Mouse (Mus musculus) liver, adult 2 months (tissue): ENCODE results near the gene Klhl26. TPM values are rescaled to one million over a fixed set of nuclear protein-coding genes. Genes with fewer than 3 reads are reported as not detected.
A peak's percentile ranks its signal among the peaks of the same experiment; 100 is the strongest.

ENCODE experiments used
- DNase-seq: peaks from one replicate; pipeline ENCODE4 v3.0.0-alpha.2; 2011; ENCODE audit warnings: low read depth, low spot score; ENCODE audit errors: extremely low read depth
- H3K27ac ChIP-seq: fragments of 200-500 bp; replicated peaks from 2 replicates; pipeline ENCODE4 v1.5.1; 2012; ENCODE audit warnings: low read depth, mild to moderate bottlenecking, control low read depth, inconsistent platforms, low read length; ENCODE audit not compliant: insufficient read depth
- H3K27me3 ChIP-seq: fragments of 200-500 bp; 2 replicates; pipeline ENCODE4 v1.6.1; 2012; ENCODE audit warnings: mild to moderate bottlenecking, moderate library complexity, low read length, inconsistent platforms; ENCODE audit not compliant: control insufficient read depth, insufficient read depth
- H3K36me3 ChIP-seq: fragments of 200-500 bp; 2 replicates; pipeline ENCODE4 v1.6.1; 2012; ENCODE audit warnings: low read length, inconsistent platforms; ENCODE audit not compliant: control insufficient read depth, insufficient read depth
- H3K4me1 ChIP-seq: fragments of 200-500 bp; 2 replicates; pipeline ENCODE4 v1.6.1; 2011; ENCODE audit warnings: low read length; ENCODE audit not compliant: control insufficient read depth, insufficient read depth
- H3K4me3 ChIP-seq: fragments of 200-500 bp; 2 replicates; pipeline ENCODE4 v1.5.1; 2011; ENCODE audit warnings: low read depth, mild to moderate bottlenecking, control low read depth, low read length, moderate library complexity; ENCODE audit not compliant: insufficient read depth
- H3K79me2 ChIP-seq: fragments of 200-500 bp; 2 replicates; pipeline ENCODE4 v1.6.1; 2012; ENCODE audit warnings: inconsistent platforms, mild to moderate bottlenecking, low read length, moderate library complexity; ENCODE audit not compliant: control insufficient read depth, insufficient read depth
- H3K9ac ChIP-seq: fragments of 200-500 bp; 2 replicates; pipeline ENCODE4 v1.6.1; 2012; ENCODE audit warnings: low read depth, mild to moderate bottlenecking, control low read depth, inconsistent platforms, low read length
- CTCF ChIP-seq: fragments of 200-500 bp; IDR thresholded peaks from 2 replicates; pipeline ENCODE4 v1.5.1; 2011; ENCODE audit warnings: low read depth, low read length, control low read depth
- POLR2A ChIP-seq: fragments of 200-500 bp; IDR thresholded peaks from 2 replicates; pipeline ENCODE4 v1.6.1; 2011; ENCODE audit warnings: low read length, control low read depth; ENCODE audit not compliant: insufficient read depth; ENCODE audit errors: extremely low read depth
- WGBS: fragments of 180-500 bp; shearing (Covaris S2); methylation state at CpG from one replicate; pipeline ENCODE4 v1.1.7; 2018; 5-methylcytosine and 5-hydroxymethylcytosine counted together
- polyA plus RNA-seq: library from polyadenylated mRNA; depleted of rRNA; stranded (reverse); fragments of >200 nt; gene quantifications from 2 replicates; pipeline ENCODE4 v1.2.3, GENCODE M21; 2012
- total RNA-seq: library from RNA; depleted of rRNA; stranded (reverse); fragments of >200 nt; gene quantifications from 2 replicates; pipeline ENCODE4 v1.2.3, GENCODE M21; 2014

Gene Klhl26
- total and polyA plus RNA-seq, 2 experiments: 4.5 to 13.7 TPM

- 28% methylated on average over 10 of the region's 10 CpGs for WGBS
- Histone ChIP-seq H3K4me3 (no peak overlapping the region), H3K79me2 (no peaks in the 10 kb centered on the region), H3K9ac (no peak overlapping the region), H3K27me3 (peaks cover 42% of the 10 kb centered on the region), H3K4me1 (peaks cover 3% of the 10 kb centered on the region), H3K36me3 (no peaks in the 10 kb centered on the region), H3K27ac (no peak overlapping the region)
- no peak for DNase-seq
- TF ChIP-seq POLR2A (no peak), CTCF (no peak)
Measured at GRCm38 (mm10) chr8:70490061-70490879, 13.5 kb upstream of the Klhl26 start.

- 5% methylated on average over 36 of the region's 41 CpGs for WGBS
Measured at GRCm38 (mm10) chr8:70489576-70489975, 12.8 kb upstream of the Klhl26 start.

GRCm38 (mm10) chr8:70488931-70489470, 12.2 kb upstream of the Klhl26 start:
- Histone ChIP-seq H3K36me3 (no peaks in the 10 kb centered on the region), H3K9ac (no peak overlapping the region), H3K27ac (no peak overlapping the region), H3K4me3 (no peak overlapping the region), H3K27me3 (peaks cover 35% of the 10 kb centered on the region), H3K4me1 (peaks cover 3% of the 10 kb centered on the region), H3K79me2 (no peaks in the 10 kb centered on the region)
- WGBS: 10% methylated on average over 14 of the region's 14 CpGs
- no peak for DNase-seq
- TF ChIP-seq CTCF: no peak
- TF ChIP-seq POLR2A: no peak

More at GRCm38 (mm10) chr8:70489576-70489975, 12.8 kb upstream of the Klhl26 start:
- TF ChIP-seq POLR2A: no peak
- Histone ChIP-seq H3K9ac (no peak overlapping the region), H3K79me2 (no peaks in the 10 kb centered on the region), H3K27me3 (peaks cover 41% of the 10 kb centered on the region), H3K4me3 (no peak overlapping the region; the same call in 1 of the 2 replicates), H3K36me3 (no peaks in the 10 kb centered on the region), H3K27ac (no peak overlapping the region), H3K4me1 (peaks cover 3% of the 10 kb centered on the region)
- no peak for DNase-seq

GRCm38 (mm10) chr8:70487993-70488796, 11.4 kb upstream of the Klhl26 start:
- Histone ChIP-seq H3K79me2 (no peaks in the 10 kb centered on the region), H3K27me3 (peaks cover 29% of the 10 kb centered on the region), H3K36me3 (no peaks in the 10 kb centered on the region), H3K4me3 (peak overlapping the region; percentile 8; the same call in 1 of the 2 replicates), H3K27ac (no peak overlapping the region), H3K4me1 (peaks cover 3% of the 10 kb centered on the region), H3K9ac (peak overlapping the region; percentile 21; the same call in 1 of the 2 replicates)
- 7% methylated on average over 55 of the region's 55 CpGs for WGBS
- DNase-seq: peak; percentile 39
- no peak for TF ChIP-seq POLR2A
- no peak for TF ChIP-seq CTCF

- TF ChIP-seq POLR2A (no peak), CTCF (no peak)
- no peak within 1 kb of the TSS for H3K9ac ChIP-seq
- peaks cover 3% of the 10 kb centered on the region for H3K4me1 ChIP-seq
- no peaks in the 10 kb centered on the region for H3K36me3 ChIP-seq
- 21% methylated on average over 33 of the region's 33 CpGs for WGBS
- peak within 1 kb of the TSS; percentile 8; the same call in 1 of the 2 replicates for H3K4me3 ChIP-seq
- no peak within 1 kb of the TSS for H3K27ac ChIP-seq
- no peak for DNase-seq
- no peaks in the 10 kb centered on the region for H3K79me2 ChIP-seq
- peaks cover 22% of the 10 kb centered on the region for H3K27me3 ChIP-seq
Measured at GRCm38 (mm10) chr8:70486941-70487520, 10.3 kb upstream of the Klhl26 start, which contains the start of gene Tmem59l. Gene Tmem59l (minus strand): TSS chr8:70487358.
